Mouse (Mus musculus) lung, embryonic 15.5 days (tissue): ENCODE data around the gene Upf1. TPM values are rescaled to one million over a fixed set of nuclear protein-coding genes. Genes with fewer than 3 reads are reported as not detected.

ENCODE experiments used
- ATAC-seq: fragments of 200-750 bp; cut with Nextera tagmentation; 2 replicates; pipeline ENCODE4 v1.8.0; 2017; ENCODE audit warnings: moderate number of reproducible peaks, borderline replicate concordance; ENCODE audit not compliant: low FRiP score, low TSS enrichment; ENCODE audit errors: extremely low read depth
- H3K27ac ChIP-seq: fragments of 300-500 bp; sonication (generic); 2 replicates; pipeline ENCODE4 v1.5.1; 2015; ENCODE audit warnings: moderate library complexity, mild to moderate bottlenecking, inconsistent platforms
- H3K27me3 ChIP-seq: fragments of 300-500 bp; sonication (generic); 2 replicates; pipeline ENCODE4 v1.6.1; 2015; ENCODE audit warnings: inconsistent platforms
- H3K36me3 ChIP-seq: fragments of 300-500 bp; sonication (generic); 2 replicates; pipeline ENCODE4 v1.6.1; 2015; ENCODE audit warnings: inconsistent platforms
- H3K4me1 ChIP-seq: fragments of 300-500 bp; sonication (generic); 2 replicates; pipeline ENCODE4 v1.6.1; 2015; ENCODE audit warnings: inconsistent platforms
- H3K4me2 ChIP-seq: fragments of 300-500 bp; sonication (generic); 2 replicates; pipeline ENCODE4 v1.6.1; 2015; ENCODE audit warnings: inconsistent platforms, mild to moderate bottlenecking, moderate library complexity
- H3K4me3 ChIP-seq: fragments of 300-500 bp; sonication (generic); 2 replicates; pipeline ENCODE4 v1.5.1; 2015; ENCODE audit warnings: mild to moderate bottlenecking, inconsistent platforms
- H3K9ac ChIP-seq: fragments of 300-500 bp; sonication (generic); 2 replicates; pipeline ENCODE4 v1.6.1; 2015; ENCODE audit warnings: inconsistent platforms
- H3K9me3 ChIP-seq: fragments of 300-500 bp; sonication (generic); 2 replicates; pipeline ENCODE4 v1.6.1; 2016; ENCODE audit warnings: inconsistent platforms
- whole genome bisulfite sequencing: fragments of 180-500 bp; shearing (Covaris S2); methylation state at CpG from one replicate; pipeline ENCODE4 v1.1.7; 2015; 5-methylcytosine and 5-hydroxymethylcytosine counted together
- polyA plus RNA-seq: library from polyadenylated mRNA; unstranded; fragments of >200 nt; fragmentation: Nextera tagmentation; extraction: Ambion mirVana; gene quantifications from 2 replicates; pipeline ENCODE4 v1.2.1, GENCODE M21; 2015

Gene Upf1
- polyA plus RNA-seq, 1 experiment from 2014 or later: 17.3 TPM

- Histone ChIP-seq H3K27ac (no peak overlapping the region), H3K4me1 (peaks cover 35% of the 10 kb centered on the region), H3K27me3 (peaks cover 75% of the 10 kb centered on the region), H3K4me3 (peak overlapping the region; percentile 43), H3K9ac (no peak overlapping the region), H3K9me3 (0 out of 2 replicates have a peak, but pooled peaks cover 4% of the 10 kb centered on the region), H3K4me2 (peak overlapping the region; percentile 78), H3K36me3 (no peaks in the 10 kb centered on the region)
- 7% methylated on average over 35 of the region's 35 CpGs for WGBS
- ATAC-seq: no peak
These were observed 22.3 kb upstream of the Upf1 start for GRCm38 (mm10) chr8:70375212-70375859.

GRCm38 (mm10) chr8:70374318-70374927 lies 21.3 kb upstream of the Upf1 start:
- peak; percentile 73 for ATAC-seq
- peak overlapping the region; percentile 43 for H3K4me3 ChIP-seq
- 1% methylated on average over 53 of the region's 53 CpGs for WGBS
- peaks cover 35% of the 10 kb centered on the region for H3K4me1 ChIP-seq
- H3K27me3 ChIP-seq: peaks cover 75% of the 10 kb centered on the region
- no peak overlapping the region; the same call in 1 of the 2 replicates for H3K9ac ChIP-seq
- H3K36me3 ChIP-seq: no peaks in the 10 kb centered on the region
- H3K4me2 ChIP-seq: peak overlapping the region; percentile 78
- H3K27ac ChIP-seq: no peak overlapping the region
- 0 out of 2 replicates have a peak, but pooled peaks cover 4% of the 10 kb centered on the region for H3K9me3 ChIP-seq

- peak within 1 kb of the TSS; percentile 78 for H3K4me2 ChIP-seq
- H3K36me3 ChIP-seq: no peaks in the 10 kb centered on the region
- peak within 1 kb of the TSS; percentile 43 for H3K4me3 ChIP-seq
- H3K27me3 ChIP-seq: peaks cover 74% of the 10 kb centered on the region
- H3K4me1 ChIP-seq: peaks cover 35% of the 10 kb centered on the region
- H3K9me3 ChIP-seq: 0 out of 2 replicates have a peak, but pooled peaks cover 4% of the 10 kb centered on the region
- H3K9ac ChIP-seq: no peak within 1 kb of the TSS
- no peak; the same call in 1 of the 2 replicates for ATAC-seq
- H3K27ac ChIP-seq: no peak within 1 kb of the TSS
- 3% methylated on average over 47 of the region's 47 CpGs for WGBS
These were observed 20.6 kb upstream of the Upf1 start, which contains the start of gene Comp for GRCm38 (mm10) chr8:70373397-70374317. Gene Comp, plus strand, starts transcription at chr8:70373558.

- H3K9ac ChIP-seq: no peak overlapping the region
- H3K27me3 ChIP-seq: peaks cover 57% of the 10 kb centered on the region
These were observed 18.9 kb upstream of the Upf1 start for GRCm38 (mm10) chr8:70371951-70372350.

GRCm38 (mm10) chr8:70370476-70370875 lies 17.4 kb upstream of the Upf1 start:
- Histone ChIP-seq H3K9ac (no peak overlapping the region), H3K27me3 (peaks cover 42% of the 10 kb centered on the region), H3K36me3 (no peaks in the 10 kb centered on the region), H3K4me2 (no peak overlapping the region), H3K4me3 (no peak overlapping the region), H3K9me3 (0 out of 2 replicates have a peak, but pooled peaks cover 4% of the 10 kb centered on the region), H3K27ac (no peak overlapping the region), H3K4me1 (peaks cover 34% of the 10 kb centered on the region)
- no peak for ATAC-seq
- 84% methylated on average over 7 of the region's 7 CpGs for WGBS

More at GRCm38 (mm10) chr8:70371951-70372350, 18.9 kb upstream of the Upf1 start:
- Histone ChIP-seq H3K4me2 (no peak overlapping the region), H3K27ac (no peak overlapping the region), H3K4me3 (no peak overlapping the region), H3K36me3 (no peaks in the 10 kb centered on the region), H3K4me1 (peaks cover 38% of the 10 kb centered on the region), H3K9me3 (0 out of 2 replicates have a peak, but pooled peaks cover 4% of the 10 kb centered on the region)
- ATAC-seq: no peak
- 20% methylated on average over 6 of the region's 6 CpGs for WGBS

- H3K27me3 ChIP-seq: peaks cover 3% of the 10 kb centered on the region
- no peaks in the 10 kb centered on the region for H3K36me3 ChIP-seq
- H3K27ac ChIP-seq: 0 out of 2 replicates have a peak overlapping the region, but pooled peaks have one; percentile 1
- no peak overlapping the region for H3K9ac ChIP-seq
- no peak overlapping the region for H3K4me3 ChIP-seq
- H3K9me3 ChIP-seq: no peaks in the 10 kb centered on the region
- H3K4me2 ChIP-seq: no peak overlapping the region
- 0 out of 2 replicates have a peak, but pooled peaks cover 14% of the 10 kb centered on the region for H3K4me1 ChIP-seq
- ATAC-seq: peak; percentile 61; the same call in 1 of the 2 replicates
- WGBS: 46% methylated on average over 5 of the region's 5 CpGs
These were observed 13.5 kb upstream of the Upf1 start for GRCm38 (mm10) chr8:70366588-70366987.

- no peaks in the 10 kb centered on the region for H3K9me3 ChIP-seq
- H3K4me2 ChIP-seq: no peak overlapping the region
- WGBS: 32% methylated on average over 5 of the region's 5 CpGs
- no peak overlapping the region for H3K9ac ChIP-seq
- 0 out of 2 replicates have a peak, but pooled peaks cover 14% of the 10 kb centered on the region for H3K4me1 ChIP-seq
- 0 out of 2 replicates have a peak, but pooled peaks cover 4% of the 10 kb centered on the region for H3K27me3 ChIP-seq
- H3K4me3 ChIP-seq: no peak overlapping the region
- no peak for ATAC-seq
- H3K27ac ChIP-seq: no peak overlapping the region
- no peaks in the 10 kb centered on the region for H3K36me3 ChIP-seq
These were observed 11.0 kb upstream of the Upf1 start for GRCm38 (mm10) chr8:70364066-70364465.

- no peak overlapping the region for H3K9ac ChIP-seq
- no peaks in the 10 kb centered on the region for H3K9me3 ChIP-seq
- no peak overlapping the region for H3K4me2 ChIP-seq
- ATAC-seq: no peak
- H3K27me3 ChIP-seq: 0 out of 2 replicates have a peak, but pooled peaks cover 4% of the 10 kb centered on the region
- H3K36me3 ChIP-seq: no peaks in the 10 kb centered on the region
- H3K4me1 ChIP-seq: 0 out of 2 replicates have a peak, but pooled peaks cover 8% of the 10 kb centered on the region
- 68% methylated on average over 10 of the region's 10 CpGs for WGBS
- no peak overlapping the region for H3K4me3 ChIP-seq
- no peak overlapping the region for H3K27ac ChIP-seq
These were observed 8.5 kb upstream of the Upf1 start for GRCm38 (mm10) chr8:70361484-70362032.

GRCm38 (mm10) chr8:70360769-70361168 lies 7.7 kb upstream of the Upf1 start:
- Histone ChIP-seq H3K4me2 (no peak overlapping the region), H3K4me1 (0 out of 2 replicates have a peak, but pooled peaks cover 2% of the 10 kb centered on the region), H3K36me3 (no peaks in the 10 kb centered on the region), H3K9me3 (no peaks in the 10 kb centered on the region), H3K4me3 (no peak overlapping the region), H3K9ac (no peak overlapping the region), H3K27me3 (0 out of 2 replicates have a peak, but pooled peaks cover 4% of the 10 kb centered on the region), H3K27ac (no peak overlapping the region)
- 50% methylated on average over 4 of the region's 4 CpGs for WGBS
- no peak for ATAC-seq

- Histone ChIP-seq H3K4me1 (peaks cover 4% of the 10 kb centered on the region; the same call in 1 of the 2 replicates), H3K9me3 (no peaks in the 10 kb centered on the region), H3K27ac (no peak overlapping the region), H3K9ac (no peak overlapping the region), H3K4me3 (no peak overlapping the region), H3K36me3 (no peaks in the 10 kb centered on the region), H3K4me2 (no peak overlapping the region), H3K27me3 (0 out of 2 replicates have a peak, but pooled peaks cover 4% of the 10 kb centered on the region)
- no peak for ATAC-seq
- 16% methylated on average over 3 of the region's 3 CpGs for WGBS
These were observed 6.3 kb upstream of the Upf1 start for GRCm38 (mm10) chr8:70359411-70359810.

- no peaks in the 10 kb centered on the region for H3K9me3 ChIP-seq
- no peak overlapping the region for H3K4me2 ChIP-seq
- H3K9ac ChIP-seq: no peak overlapping the region
- H3K27me3 ChIP-seq: 0 out of 2 replicates have a peak, but pooled peaks cover 4% of the 10 kb centered on the region
- peaks cover 21% of the 10 kb centered on the region for H3K4me1 ChIP-seq
- WGBS: 82% methylated on average over 1 of the region's 1 CpGs
- ATAC-seq: no peak
- no peak overlapping the region for H3K4me3 ChIP-seq
- no peaks in the 10 kb centered on the region for H3K36me3 ChIP-seq
- H3K27ac ChIP-seq: no peak overlapping the region
These were observed 3.0 kb upstream of the Upf1 start for GRCm38 (mm10) chr8:70356111-70356510.
